Mouse (Mus musculus) heart, postnatal 0 days (tissue): ENCODE measurements around the gene Kcnk10.

Experiments
- CTCF ChIP-seq: IDR thresholded peaks from 2 replicates; pipeline ENCODE4 v1.5.1; 2016; ENCODE audit warnings: antibody characterized with exemption, control low read depth, low read depth
- EP300 ChIP-seq: IDR thresholded peaks from 2 replicates; pipeline ENCODE4 v1.6.1; 2016; ENCODE audit warnings: antibody characterized with exemption, low read depth

DNA sequence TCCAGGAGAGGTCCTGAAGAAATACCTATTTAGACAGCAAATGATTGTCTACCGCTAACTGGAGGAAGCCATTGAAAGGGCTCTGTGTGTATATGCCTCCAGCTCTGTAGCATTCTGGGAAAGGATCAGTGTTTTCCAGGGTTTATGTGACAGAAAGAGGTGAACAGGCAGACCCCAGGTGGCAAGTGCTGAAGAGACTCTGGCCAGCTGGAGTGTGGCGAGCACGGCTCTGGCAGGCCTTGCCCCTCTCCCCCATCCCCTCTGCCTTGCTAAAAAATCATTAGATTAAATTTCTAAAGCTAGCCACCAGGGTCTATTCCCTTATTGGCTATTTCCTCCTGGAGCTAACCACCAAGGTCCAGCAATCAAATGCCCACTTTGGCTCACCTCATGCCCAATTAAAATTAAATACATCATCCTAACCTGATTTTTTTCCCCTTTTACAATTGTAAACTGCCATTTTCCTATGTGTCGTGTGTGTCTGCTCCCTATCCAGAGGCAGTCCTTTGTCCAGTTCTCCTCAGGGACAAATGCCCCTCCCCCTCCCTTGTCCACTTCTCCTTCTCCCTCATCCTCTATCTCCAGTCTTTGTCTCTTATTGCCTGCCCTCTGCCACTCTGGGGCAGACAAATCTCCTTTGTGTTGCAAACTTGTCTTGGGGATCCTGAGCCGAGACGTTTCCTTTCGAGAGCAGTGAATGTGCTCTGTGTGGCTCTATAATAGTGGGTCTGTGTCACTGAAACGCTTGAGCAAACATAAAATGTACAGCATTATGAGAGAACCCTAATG is 100.2 kb downstream of the Kcnk10 start:
- TF ChIP-seq EP300 (no peak), CTCF (no peak)
